Mouse (Mus musculus) liver, embryonic 18 days (tissue): ENCODE data around the gene Golm1. TPM values are rescaled to one million over a fixed set of nuclear protein-coding genes. Genes with fewer than 3 reads are reported as not detected.

ENCODE experiments used
- polyA plus RNA-seq: library from polyadenylated mRNA; depleted of rRNA; stranded (reverse); fragments of >200 nt; gene quantifications from 2 replicates; pipeline ENCODE4 v1.2.3, GENCODE M21; 2012; rRNA removed

Golm1 gene
- polyA plus RNA-seq, result 13.5 and 13.7 TPM in 2 replicates

DNA sequence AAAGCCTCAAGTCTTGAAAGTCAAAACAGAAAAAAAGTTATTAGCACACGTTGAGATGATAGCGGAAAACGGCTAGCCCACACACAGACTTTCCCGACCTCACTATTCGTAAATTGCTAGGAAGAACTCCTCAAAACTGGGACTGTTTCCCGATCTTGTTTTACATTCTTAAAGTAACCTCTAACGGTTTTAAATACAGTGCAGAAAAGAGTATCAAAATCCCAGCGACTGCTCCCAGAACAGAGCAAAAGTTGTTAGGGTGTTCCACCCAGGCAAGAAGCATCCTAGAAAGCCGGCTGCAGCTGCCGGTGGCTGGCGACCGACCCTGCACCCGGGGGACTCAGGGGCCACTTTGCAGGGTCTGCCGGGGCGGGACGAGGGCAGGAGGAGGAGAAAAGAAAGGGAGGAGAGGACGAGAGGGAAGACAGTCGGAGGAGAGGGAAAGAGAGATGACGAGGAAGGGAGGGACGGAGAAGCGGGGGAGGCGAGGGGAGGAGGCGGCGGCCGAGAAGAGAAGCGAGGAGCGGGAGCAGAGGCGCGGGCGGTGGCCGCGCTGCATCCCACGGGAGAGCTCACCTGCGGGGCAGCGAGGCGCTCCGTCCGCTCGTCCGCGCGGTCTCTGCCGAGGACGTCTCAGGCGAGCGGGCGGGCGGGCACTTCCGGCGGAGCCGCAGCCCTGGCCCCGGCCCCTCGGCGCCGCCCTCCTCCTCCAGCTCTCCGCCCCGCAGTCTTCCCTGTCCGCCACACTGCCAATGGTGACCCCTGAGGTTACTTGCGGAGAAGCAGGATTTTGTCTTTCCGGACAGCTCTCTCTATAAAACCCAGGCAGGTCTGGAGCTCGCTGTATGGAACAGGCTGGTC is at the start of gene Golm1:
Gene Golm1, minus strand, starts transcription at position 661 of the 861 bp plus-strand sequence.

GRCm38 (mm10) chr13:59711984-59712383 is 36.4 kb upstream of the Golm1 start, which contains the start of gene Spata31d1b:
Spata31d1b (plus strand) TSS chr13:59712284.

GRCm38 (mm10) chr13:59710230-59710629 is 34.6 kb upstream of the Golm1 start, which contains the start of gene Spata31d1a:
Spata31d1a (minus strand) TSS chr13:59710330.

GRCm38 (mm10) chr13:59694008-59694407 is 18.4 kb upstream of the Golm1 start, which contains the start of gene 4921517D22Rik:
4921517D22Rik (minus strand) TSS chr13:59694108.

GRCm38 (mm10) chr13:59584947-59585647 is 90.5 kb downstream of the Golm1 start, which contains the start of the genes Agtpbp1 and Naa35:
Agtpbp1 (minus strand) TSS chr13:59585227.
Naa35 (plus strand) TSS chr13:59585259.

Other genes with a start within 250 kb of the Golm1 start
- gene Agtpbp1, start 90.6 kb downstream of the Golm1 start, polyA plus RNA-seq, result 4.3 and 4.5 TPM in 2 replicates
- gene Naa35, start 90.6 kb downstream of the Golm1 start, polyA plus RNA-seq, result 14.6 and 15.5 TPM in 2 replicates
- not detected in 2 replicates for gene 4921517D22Rik, start 18.3 kb upstream of the Golm1 start, polyA plus RNA-seq
- 0.01 and 0.03 TPM in 2 replicates for gene Spata31d1a, start 34.5 kb upstream of the Golm1 start, polyA plus RNA-seq
- gene Spata31d1b, start 36.5 kb upstream of the Golm1 start, polyA plus RNA-seq, result not detected in 2 replicates
- gene Spata31d1d, start 55.9 kb upstream of the Golm1 start, polyA plus RNA-seq, result not detected in 2 replicates
- 0.02 TPM in 2 replicates for gene 1700014D04Rik, start 70.9 kb upstream of the Golm1 start, polyA plus RNA-seq
- 112 and 113 TPM in 2 replicates for gene Isca1, start 94.0 kb upstream of the Golm1 start, polyA plus RNA-seq
- gene Gm49354, start 106.4 kb upstream of the Golm1 start, polyA plus RNA-seq, result not detected in 2 replicates
- gene Tut7, start 147.3 kb upstream of the Golm1 start, polyA plus RNA-seq, result 27.1 and 30.6 TPM in 2 replicates